Mouse (Mus musculus) limb, embryonic 15.5 days (tissue): ENCODE measurements around the gene Zfp277. TPM values are rescaled to one million over a fixed set of nuclear protein-coding genes. Genes with fewer than 3 reads are reported as not detected.

Source experiments
- ATAC-seq: fragments of 200-750 bp; cut with Nextera tagmentation; 2 replicates; pipeline ENCODE4 v1.8.0; 2017; ENCODE audit warnings: low read depth, moderate TSS enrichment; ENCODE audit not compliant: insufficient number of reproducible peaks, low FRiP score, low TSS enrichment
- H3K27ac ChIP-seq: fragments of 300-500 bp; sonication (generic); 2 replicates; pipeline ENCODE4 v1.5.1; 2015; ENCODE audit warnings: moderate library complexity, mild to moderate bottlenecking, inconsistent platforms
- H3K27me3 ChIP-seq: fragments of 300-500 bp; sonication (generic); 2 replicates; pipeline ENCODE4 v1.6.1; 2015; ENCODE audit warnings: inconsistent platforms
- H3K36me3 ChIP-seq: fragments of 300-500 bp; sonication (generic); 2 replicates; pipeline ENCODE4 v1.6.1; 2015; ENCODE audit warnings: inconsistent platforms
- H3K4me1 ChIP-seq: fragments of 300-500 bp; sonication (generic); 2 replicates; pipeline ENCODE4 v1.6.1; 2015; ENCODE audit warnings: inconsistent platforms
- H3K4me2 ChIP-seq: fragments of 300-500 bp; sonication (generic); 2 replicates; pipeline ENCODE4 v1.6.1; 2015; ENCODE audit warnings: mild to moderate bottlenecking, inconsistent platforms
- H3K4me3 ChIP-seq: fragments of 300-500 bp; sonication (generic); 2 replicates; pipeline ENCODE4 v1.5.1; 2015; ENCODE audit warnings: mild to moderate bottlenecking, inconsistent platforms
- H3K9ac ChIP-seq: fragments of 300-500 bp; sonication (generic); 2 replicates; pipeline ENCODE4 v1.6.1; 2015; ENCODE audit warnings: inconsistent platforms
- H3K9me3 ChIP-seq: fragments of 300-500 bp; sonication (generic); 2 replicates; pipeline ENCODE4 v1.6.1; 2016; ENCODE audit warnings: inconsistent platforms
- WGBS: fragments of 180-500 bp; shearing (Covaris S2); methylation state at CpG from one replicate; pipeline ENCODE4 v1.1.7; 2015; 5-methylcytosine and 5-hydroxymethylcytosine counted together
- polyA plus RNA-seq: library from polyadenylated mRNA; unstranded; fragments of >200 nt; fragmentation: Nextera tagmentation; extraction: Ambion mirVana; gene quantifications from 2 replicates; pipeline ENCODE4 v1.2.1, GENCODE M21; 2015

Gene Zfp277
- polyA plus RNA-seq, 1 experiment from 2014 or later, result 35.2 TPM

- Histone ChIP-seq H3K9me3 (no peaks in the 10 kb centered on the region), H3K27me3 (no peaks in the 10 kb centered on the region), H3K36me3 (no peaks in the 10 kb centered on the region), H3K4me3 (no peak overlapping the region), H3K27ac (no peak overlapping the region), H3K4me1 (peaks cover 3% of the 10 kb centered on the region; the same call in 1 of the 2 replicates), H3K9ac (no peak overlapping the region), H3K4me2 (no peak overlapping the region)
- ATAC-seq, result no peak
- 86% methylated on average over 4 of the region's 4 CpGs for WGBS
These were observed 60.4 kb downstream of the Zfp277 start for GRCm38 (mm10) chr12:40385301-40385700.

GRCm38 (mm10) chr12:40383718-40384117 is 62.0 kb downstream of the Zfp277 start:
- Histone ChIP-seq H3K4me3 (no peak overlapping the region), H3K27me3 (no peaks in the 10 kb centered on the region), H3K36me3 (no peaks in the 10 kb centered on the region), H3K9me3 (no peaks in the 10 kb centered on the region), H3K4me2 (no peak overlapping the region), H3K27ac (no peak overlapping the region), H3K9ac (no peak overlapping the region), H3K4me1 (peaks cover 3% of the 10 kb centered on the region; the same call in 1 of the 2 replicates)
- WGBS, result 96% methylated on average over 6 of the region's 6 CpGs
- no peak for ATAC-seq

- no peak for ATAC-seq
- WGBS, result 85% methylated on average over 5 of the region's 5 CpGs
- Histone ChIP-seq H3K27me3 (no peaks in the 10 kb centered on the region), H3K4me2 (no peak overlapping the region), H3K4me3 (no peak overlapping the region), H3K9ac (no peak overlapping the region), H3K4me1 (no peaks in the 10 kb centered on the region; the same call in 1 of the 2 replicates), H3K9me3 (no peaks in the 10 kb centered on the region), H3K36me3 (no peaks in the 10 kb centered on the region; the same call in 1 of the 2 replicates), H3K27ac (no peak overlapping the region)
These were observed 63.2 kb downstream of the Zfp277 start for GRCm38 (mm10) chr12:40382539-40382938.

- 83% methylated on average over 11 of the region's 11 CpGs for WGBS
- H3K9ac ChIP-seq, result no peak overlapping the region
- H3K9me3 ChIP-seq, result no peaks in the 10 kb centered on the region
- no peaks in the 10 kb centered on the region; the same call in 1 of the 2 replicates for H3K36me3 ChIP-seq
- ATAC-seq, result no peak
- H3K4me3 ChIP-seq, result no peak overlapping the region
- H3K4me1 ChIP-seq, result no peaks in the 10 kb centered on the region
- H3K27ac ChIP-seq, result no peak overlapping the region
- H3K4me2 ChIP-seq, result no peak overlapping the region
- H3K27me3 ChIP-seq, result no peaks in the 10 kb centered on the region
These were observed 63.9 kb downstream of the Zfp277 start for GRCm38 (mm10) chr12:40381824-40382223.

- no peak overlapping the region for H3K4me2 ChIP-seq
These were observed 64.4 kb downstream of the Zfp277 start for GRCm38 (mm10) chr12:40381173-40381801.

GRCm38 (mm10) chr12:40379538-40379923 is 66.2 kb downstream of the Zfp277 start:
- no peak for ATAC-seq
- Histone ChIP-seq H3K27ac (no peak overlapping the region), H3K9ac (no peak overlapping the region), H3K4me1 (no peaks in the 10 kb centered on the region), H3K4me2 (no peak overlapping the region), H3K4me3 (no peak overlapping the region), H3K27me3 (no peaks in the 10 kb centered on the region), H3K36me3 (no peaks in the 10 kb centered on the region; the same call in 1 of the 2 replicates), H3K9me3 (no peaks in the 10 kb centered on the region)
- 81% methylated on average over 4 of the region's 4 CpGs for WGBS

More at GRCm38 (mm10) chr12:40381173-40381801, 64.4 kb downstream of the Zfp277 start:
- Histone ChIP-seq H3K4me1 (no peaks in the 10 kb centered on the region), H3K36me3 (no peaks in the 10 kb centered on the region; the same call in 1 of the 2 replicates), H3K4me3 (no peak overlapping the region), H3K27me3 (no peaks in the 10 kb centered on the region), H3K27ac (no peak overlapping the region), H3K9me3 (no peaks in the 10 kb centered on the region), H3K9ac (no peak overlapping the region)
- no peak for ATAC-seq
- 83% methylated on average over 10 of the region's 10 CpGs for WGBS

GRCm38 (mm10) chr12:40378621-40379537 is 66.8 kb downstream of the Zfp277 start:
- no peaks in the 10 kb centered on the region for H3K27me3 ChIP-seq
- WGBS, result 81% methylated on average over 17 of the region's 17 CpGs
- H3K9me3 ChIP-seq, result no peaks in the 10 kb centered on the region
- ATAC-seq, result no peak
- no peaks in the 10 kb centered on the region; the same call in 1 of the 2 replicates for H3K36me3 ChIP-seq
- no peak overlapping the region for H3K4me3 ChIP-seq
- no peak overlapping the region for H3K27ac ChIP-seq
- H3K4me1 ChIP-seq, result no peaks in the 10 kb centered on the region
- H3K9ac ChIP-seq, result no peak overlapping the region
- no peak overlapping the region for H3K4me2 ChIP-seq

GRCm38 (mm10) chr12:40351879-40352278 is 93.8 kb downstream of the Zfp277 start:
- H3K27ac ChIP-seq, result no peak overlapping the region
- peaks cover 2% of the 10 kb centered on the region; the same call in 1 of the 2 replicates for H3K36me3 ChIP-seq
- no peaks in the 10 kb centered on the region for H3K4me1 ChIP-seq
- no peak overlapping the region for H3K4me2 ChIP-seq
- no peak overlapping the region for H3K9ac ChIP-seq
- no peaks in the 10 kb centered on the region for H3K9me3 ChIP-seq
- no peaks in the 10 kb centered on the region for H3K27me3 ChIP-seq
- ATAC-seq, result no peak
- WGBS, result 86% methylated on average over 3 of the region's 3 CpGs
- no peak overlapping the region for H3K4me3 ChIP-seq

- ATAC-seq, result no peak
- 67% methylated on average over 4 of the region's 4 CpGs for WGBS
These were observed 97.5 kb downstream of the Zfp277 start for GRCm38 (mm10) chr12:40348251-40348650.

GRCm38 (mm10) chr12:40347060-40347698 is 98.5 kb downstream of the Zfp277 start:
- no peaks in the 10 kb centered on the region for H3K27me3 ChIP-seq
- no peaks in the 10 kb centered on the region for H3K4me1 ChIP-seq
- H3K4me3 ChIP-seq, result no peak overlapping the region
- H3K4me2 ChIP-seq, result no peak overlapping the region
- no peak overlapping the region for H3K9ac ChIP-seq
- no peaks in the 10 kb centered on the region for H3K9me3 ChIP-seq
- 66% methylated on average over 10 of the region's 10 CpGs for WGBS
- H3K27ac ChIP-seq, result no peak overlapping the region
- no peak for ATAC-seq
- H3K36me3 ChIP-seq, result peaks cover 2% of the 10 kb centered on the region; the same call in 1 of the 2 replicates

More at GRCm38 (mm10) chr12:40348251-40348650, 97.5 kb downstream of the Zfp277 start:
- Histone ChIP-seq H3K27ac (no peak overlapping the region), H3K27me3 (no peaks in the 10 kb centered on the region), H3K4me1 (no peaks in the 10 kb centered on the region), H3K4me2 (no peak overlapping the region), H3K36me3 (peaks cover 2% of the 10 kb centered on the region; the same call in 1 of the 2 replicates), H3K9ac (no peak overlapping the region), H3K4me3 (no peak overlapping the region), H3K9me3 (no peaks in the 10 kb centered on the region)

GRCm38 (mm10) chr12:40341443-40341842 is 104.3 kb downstream of the Zfp277 start:
- Histone ChIP-seq H3K27ac (no peak overlapping the region), H3K4me1 (no peaks in the 10 kb centered on the region), H3K4me3 (no peak overlapping the region), H3K9ac (no peak overlapping the region), H3K9me3 (no peaks in the 10 kb centered on the region), H3K36me3 (no peaks in the 10 kb centered on the region), H3K27me3 (no peaks in the 10 kb centered on the region), H3K4me2 (no peak overlapping the region)
- 53% methylated on average over 5 of the region's 5 CpGs for WGBS
- ATAC-seq, result no peak
